Comparison of ENCODE assay signal across 8 mouse cellular contexts in genomic region chr10:42862102-42862740, GRCm38 (mm10). TPM values are rescaled to one million over a fixed set of nuclear protein-coding genes. Genes with fewer than 3 reads are reported as not detected.
A peak's percentile ranks its signal among the peaks of the same experiment; 100 is the strongest.
DNase-seq lines count a peak whose midpoint lies in the region; ATAC-seq lines count a peak whose summit lies in the region.

No protein-coding gene starts in this region.

- no peak for ATAC-seq in forebrain, embryonic 16.5 days

- peaks cover 8% of the 10 kb centered on the region; the same call in 1 of the 2 replicates for H3K27me3 ChIP-seq in forebrain, embryonic 16.5 days (replicated peaks; ENCODE audit: control insufficient read depth, insufficient read depth, low read length)
- peaks cover 1% of the 10 kb centered on the region for H3K27me3 ChIP-seq in megakaryocyte, embryonic 14.5 days (replicated peaks)

- no peaks in the 10 kb centered on the region for H3K36me3 ChIP-seq in forebrain, embryonic 16.5 days (ENCODE audit: control insufficient read depth, insufficient read depth)
- no peaks in the 10 kb centered on the region for H3K36me3 ChIP-seq in megakaryocyte, embryonic 14.5 days (replicated peaks; ENCODE audit: low read length)

- peak; percentile 19 for DNase-seq in ovary, adult 18-20 months (ENCODE audit: low spot score)
- DNase-seq in ovary, postnatal 10 days (ENCODE audit: low spot score): no peak
- peak; percentile 64 for DNase-seq in kidney, postnatal 14 days
- peak; percentile 59 to 70 for DNase-seq in thymus, adult 18-20 months
- DNase-seq in layer of hippocampus, adult 11-12 months (ENCODE audit: low spot score): no peak
- DNase-seq in gastrocnemius, postnatal 25 days: no peak

- no peak overlapping the region for H3K27ac ChIP-seq in forebrain, embryonic 16.5 days (ENCODE audit: low read length)

- no peak overlapping the region for H3K4me3 ChIP-seq in forebrain, embryonic 16.5 days (replicated peaks; ENCODE audit: low read length)
- peak overlapping the region; percentile 91 for H3K4me3 ChIP-seq in megakaryocyte, embryonic 14.5 days (replicated peaks)

- peaks cover 39% of the 10 kb centered on the region for H3K4me1 ChIP-seq in forebrain, embryonic 16.5 days (replicated peaks; ENCODE audit: control insufficient read depth, insufficient read depth, low read length)
- peaks cover 54% of the 10 kb centered on the region for H3K4me1 ChIP-seq in megakaryocyte, embryonic 14.5 days

- no peak overlapping the region for H3K9ac ChIP-seq in forebrain, embryonic 16.5 days (replicated peaks; ENCODE audit: low read depth, low read length)

- H3K9me3 ChIP-seq in forebrain, embryonic 16.5 days (ENCODE audit: control insufficient read depth, low read length): no peaks in the 10 kb centered on the region
- H3K9me3 ChIP-seq in megakaryocyte, embryonic 14.5 days: peaks cover 5% of the 10 kb centered on the region

- H3K4me2 ChIP-seq in forebrain, embryonic 16.5 days (ENCODE audit: low read length): peak overlapping the region; percentile 25

- WGBS in forebrain, embryonic 16.5 days: 52% methylated on average over 13 of the region's 13 CpGs

RNA-seq across cellular contexts. Expression of gene Scml4, which starts 2.1 kb away (rescaled TPM):
- 9.5 and 10.4 TPM in 2 replicates for polyA plus RNA-seq in forebrain, embryonic 16.5 days (2015; fragmentation: Nextera tagmentation; extraction: Ambion mirVana)
- polyA plus RNA-seq in megakaryocyte, embryonic 14.5 days (2012; ENCODE audit: insufficient read depth, low replicate concordance): not detected in 2 replicates
- total RNA-seq in gastrocnemius, postnatal 25 days (2021): 1 to 10 TPM; 1.4 TPM

Comparison
In these comparisons a context has a peak if more than half of its experiments do, and no peak if none do; other contexts are left out.
1. DNase-seq: peak in ovary, adult 18-20 months (single experiment), kidney, postnatal 14 days (single experiment) and thymus, adult 18-20 months (2 of 2); none in ovary, postnatal 10 days (single experiment), layer of hippocampus, adult 11-12 months (single experiment) and gastrocnemius, postnatal 25 days (single experiment).